Mouse (Mus musculus): ENCODE results near the gene Trim37. TPM values are rescaled to one million over a fixed set of nuclear protein-coding genes. Genes with fewer than 3 reads are reported as not detected.

Gene Trim37
- polyA plus RNA-seq (2015; fragmentation: Nextera tagmentation; extraction: Ambion mirVana), result 15.2 and 16.2 TPM in 2 replicates

GRCm38 (mm10) chr11:87126824-87127816, at the start of gene Trim37:
Trim37 (plus strand) TSS chr11:87127077.

GRCm38 (mm10) chr11:87086290-87086984, 40.4 kb upstream of the Trim37 start, which contains the start of gene Smg8:
Smg8 (minus strand) TSS chr11:87086774.

GRCm38 (mm10) chr11:87108409-87108754, 18.5 kb upstream of the Trim37 start, which contains the start of gene Prr11:
Prr11 (minus strand) TSS chr11:87108708.

GRCm38 (mm10) chr11:87108755-87109518, 17.9 kb upstream of the Trim37 start, which contains the start of gene Ska2:
Ska2 (plus strand) TSS chr11:87109234.

Small RNAs within 50 kb of the gene (microRNA-seq; reads per million reads assigned to microRNA genes)
- 843 reads per million, percentile 74 among the genes with 10 or more reads in this experiment for gene Mir301 (ENCODE audit: borderline replicate concordance, insufficient number of aligned reads)

Other genes with a start within 250 kb of the Trim37 start
- 6.8 and 12.7 TPM in 2 replicates for gene Ypel2, start 133.4 kb upstream of the Trim37 start, polyA plus RNA-seq (2015; fragmentation: Nextera tagmentation; extraction: Ambion mirVana)
- 17.7 and 25.3 TPM in 2 replicates for gene Gdpd1, start 53.0 kb upstream of the Trim37 start, polyA plus RNA-seq (2015; fragmentation: Nextera tagmentation; extraction: Ambion mirVana)
- 11.6 and 14.2 TPM in 2 replicates for gene Smg8, start 40.3 kb upstream of the Trim37 start, polyA plus RNA-seq (2015; fragmentation: Nextera tagmentation; extraction: Ambion mirVana)
- 2.0 and 2.5 TPM in 2 replicates for gene Prr11, start 18.4 kb upstream of the Trim37 start, polyA plus RNA-seq (2015; fragmentation: Nextera tagmentation; extraction: Ambion mirVana)
- gene Ska2, start 17.8 kb upstream of the Trim37 start, polyA plus RNA-seq (2015; fragmentation: Nextera tagmentation; extraction: Ambion mirVana), result 15.5 and 25.9 TPM in 2 replicates
- gene Ppm1e, start 231.9 kb downstream of the Trim37 start, polyA plus RNA-seq (2015; fragmentation: Nextera tagmentation; extraction: Ambion mirVana), result 2.9 and 4.7 TPM in 2 replicates

Measured in adrenal gland, postnatal 0 days (tissue).